ENCODE assay signal across 19 mouse cellular contexts in genomic region chr16:49156193-49156592, GRCm38 (mm10).
"Had no signal": no experiment of that assay in that cellular context is flagged by ENCODE, and none has a peak within 500 bp of the region (broad histone marks: within the 10 kb centered on the region; RNA-seq: fewer than 3 reads in every experiment).

No protein-coding gene starts in this region.

- H3K4me1 ChIP-seq: liver, embryonic 13.5 days; midbrain, embryonic 12.5 days; midbrain, embryonic 15.5 days; neural tube, embryonic 12.5 days; neural tube, embryonic 15.5 days had no signal

- H3K4me2 ChIP-seq: liver, embryonic 13.5 days; midbrain, embryonic 12.5 days; midbrain, embryonic 15.5 days; neural tube, embryonic 12.5 days; neural tube, embryonic 15.5 days had no signal

- H3K36me3 ChIP-seq: liver, embryonic 13.5 days; midbrain, embryonic 12.5 days; midbrain, embryonic 15.5 days; neural tube, embryonic 12.5 days; neural tube, embryonic 15.5 days had no signal

- H3K9me3 ChIP-seq: liver, embryonic 13.5 days; midbrain, embryonic 12.5 days; midbrain, embryonic 15.5 days; neural tube, embryonic 12.5 days; neural tube, embryonic 15.5 days had no signal

- H3K27ac ChIP-seq: liver, embryonic 13.5 days; midbrain, embryonic 12.5 days; midbrain, embryonic 15.5 days; neural tube, embryonic 12.5 days; neural tube, embryonic 15.5 days; stomach, postnatal 0 days had no signal

- H3K4me3 ChIP-seq: liver, embryonic 13.5 days; midbrain, embryonic 12.5 days; midbrain, embryonic 15.5 days; myocyte; neural tube, embryonic 12.5 days; neural tube, embryonic 15.5 days had no signal

- H3K27me3 ChIP-seq: liver, embryonic 13.5 days; midbrain, embryonic 12.5 days; midbrain, embryonic 15.5 days; neural tube, embryonic 12.5 days; neural tube, embryonic 15.5 days had no signal

- H3K9ac ChIP-seq: liver, embryonic 13.5 days; midbrain, embryonic 12.5 days; midbrain, embryonic 15.5 days; neural tube, embryonic 12.5 days; neural tube, embryonic 15.5 days had no signal

- DNase-seq: kidney, adult 8-10 months; kidney, postnatal 25 days; layer of hippocampus, postnatal 36 days; liver, embryonic 13.5 days; lung, adult 2 months; lung, postnatal 14 days; lung, postnatal 4 days; right cerebral cortex, adult 18-20 months; right cerebral cortex, postnatal 14 days; right cerebral cortex, postnatal 4 days; thymus, adult 2 months; thymus, postnatal 14 days had no signal

- ATAC-seq: intestine, postnatal 0 days; midbrain, embryonic 15.5 days had no signal
